Mouse (Mus musculus) testis, postnatal 14 days (tissue): ENCODE results near the gene Secisbp2l.

Source experiments
- DNase-seq: peaks from one replicate; pipeline ENCODE4 v3.0.0; 2021; ENCODE audit warnings: low spot score

The Secisbp2l gene

GRCm38 (mm10) chr2:125704907-125705631, 77.6 kb downstream of the Secisbp2l start:
- no peak for DNase-seq

- DNase-seq: no peak
Observed at GRCm38 (mm10) chr2:125702851-125703250, 79.8 kb downstream of the Secisbp2l start.

GRCm38 (mm10) chr2:125701606-125702005, 81.1 kb downstream of the Secisbp2l start:
- DNase-seq: no peak

DNA sequence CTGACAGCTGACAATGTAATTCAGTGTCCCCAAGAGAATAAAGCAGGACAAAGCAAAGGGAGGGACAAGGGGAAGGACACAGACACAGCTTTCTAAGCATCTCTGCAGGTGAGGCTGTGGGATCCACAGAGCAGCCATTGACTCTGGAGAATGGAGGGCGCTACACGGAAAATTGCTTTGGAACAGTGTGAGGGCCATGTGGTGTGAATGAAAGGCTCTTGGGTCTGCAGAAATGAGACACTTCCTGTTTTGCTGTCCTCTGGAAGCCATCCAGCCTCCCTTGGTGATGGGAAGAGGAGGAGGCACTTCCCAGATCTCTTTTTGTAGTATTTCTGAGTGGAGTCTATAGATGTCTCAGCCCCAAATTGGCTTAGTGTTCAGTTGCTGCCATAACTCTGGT, 86.5 kb downstream of the Secisbp2l start:
- no peak for DNase-seq

DNA sequence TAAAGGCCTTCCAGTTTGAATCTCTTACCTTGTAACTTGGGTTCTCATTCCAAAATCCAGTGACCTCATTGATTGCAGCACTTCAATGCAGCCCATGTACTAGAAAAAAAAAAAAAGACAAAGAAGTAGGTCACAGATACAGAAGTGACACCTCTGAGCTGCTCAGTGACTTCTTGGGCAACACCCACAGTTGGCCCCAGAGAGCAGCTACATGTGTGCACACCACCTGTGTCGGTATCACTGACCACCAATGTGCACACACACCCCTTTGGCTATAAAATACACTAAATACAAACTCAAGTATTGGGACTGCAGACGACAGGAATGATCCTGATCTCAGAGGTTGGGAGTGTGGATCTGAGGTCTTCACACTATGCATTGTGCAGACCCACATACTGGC, 87.9 kb downstream of the Secisbp2l start:
- no peak for DNase-seq

DNA sequence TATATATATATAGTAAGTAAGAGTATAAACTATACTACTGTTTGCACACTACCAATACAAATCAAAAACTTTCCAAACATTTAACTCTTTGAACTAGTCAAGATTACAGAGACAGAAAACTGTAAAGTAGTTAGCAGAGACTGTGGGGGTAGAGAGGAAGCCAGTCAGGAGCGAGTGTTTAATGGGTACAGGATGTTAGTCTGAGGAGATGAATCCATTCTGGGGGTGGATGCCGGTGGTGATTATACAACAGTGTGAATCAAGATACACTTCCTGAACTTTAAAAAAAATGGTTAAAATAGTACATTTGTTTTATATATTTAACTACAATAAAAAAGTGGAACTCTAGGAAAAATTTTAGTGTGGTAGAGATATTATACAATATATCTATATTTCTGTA, 90.7 kb downstream of the Secisbp2l start:
- DNase-seq: no peak
